Mouse (Mus musculus) ovary, adult 18-20 months (tissue): Measurements from ENCODE around the gene Reck.
A peak's percentile ranks its signal among the peaks of the same experiment; 100 is the strongest.

Source experiments
- DNase-seq: peaks from one replicate; pipeline ENCODE4 v3.0.0; 2022; ENCODE audit warnings: low spot score, mixed read lengths

The Reck gene

DNA sequence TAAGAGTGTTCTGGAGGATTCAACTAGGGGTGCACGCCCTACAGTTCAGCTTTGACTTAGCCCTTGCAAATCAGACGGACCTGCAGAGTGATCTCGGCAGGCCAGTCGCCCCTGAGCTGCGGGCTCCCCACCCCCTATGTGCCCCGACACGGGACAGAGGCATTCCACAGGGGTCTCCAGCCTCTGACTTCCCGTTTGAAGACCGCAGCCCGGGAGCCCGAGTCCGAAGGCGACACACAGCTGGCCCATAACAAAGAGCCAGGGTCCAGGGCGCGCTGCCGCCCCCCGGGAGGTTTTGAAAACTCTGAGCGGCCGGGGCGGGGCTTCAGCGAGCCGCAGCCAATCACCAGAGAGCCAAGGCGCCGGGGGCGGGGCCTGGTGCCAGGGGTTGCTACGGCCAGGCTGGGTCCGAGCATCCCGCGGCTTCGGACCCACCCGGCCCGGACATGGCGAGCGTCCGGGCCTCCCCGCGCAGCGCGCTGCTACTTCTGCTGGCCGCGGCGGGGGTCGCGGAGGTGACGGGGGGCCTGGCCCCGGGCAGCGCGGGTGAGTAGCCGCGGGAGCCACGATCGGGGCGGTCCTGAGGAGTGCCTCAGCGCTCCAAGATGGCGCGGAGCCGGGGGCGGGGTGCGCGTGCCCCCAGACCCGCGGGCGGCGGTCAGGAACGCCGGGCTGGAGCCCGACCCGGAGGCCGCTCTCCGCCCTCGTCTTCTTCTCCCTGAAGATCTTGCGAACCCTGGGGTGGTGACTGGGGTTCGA lies at the start of gene Reck:
Gene Reck (plus strand): TSS at position 371 of the 759 bp plus-strand sequence.
- peak; percentile 70 for DNase-seq

DNA sequence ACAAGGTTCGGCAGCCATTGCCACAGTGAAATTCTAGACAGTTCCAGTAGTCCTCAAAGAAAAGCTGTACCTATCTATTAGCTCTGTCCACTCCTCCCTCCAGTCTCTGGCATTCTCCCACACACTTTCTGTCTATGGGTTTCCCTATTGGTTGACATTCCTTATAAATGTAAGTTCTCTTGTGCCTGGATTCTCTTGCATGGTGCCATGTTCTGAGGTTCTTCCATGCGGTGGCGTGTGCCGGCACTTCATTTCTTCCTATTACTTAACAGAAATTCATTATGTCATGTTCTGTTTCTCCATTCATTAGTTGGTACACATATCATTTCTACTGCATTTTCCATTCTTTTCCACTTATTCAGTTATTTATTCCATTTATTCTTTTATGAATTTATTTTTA lies 46.5 kb upstream of the Reck start:
- DNase-seq, result no peak

DNA sequence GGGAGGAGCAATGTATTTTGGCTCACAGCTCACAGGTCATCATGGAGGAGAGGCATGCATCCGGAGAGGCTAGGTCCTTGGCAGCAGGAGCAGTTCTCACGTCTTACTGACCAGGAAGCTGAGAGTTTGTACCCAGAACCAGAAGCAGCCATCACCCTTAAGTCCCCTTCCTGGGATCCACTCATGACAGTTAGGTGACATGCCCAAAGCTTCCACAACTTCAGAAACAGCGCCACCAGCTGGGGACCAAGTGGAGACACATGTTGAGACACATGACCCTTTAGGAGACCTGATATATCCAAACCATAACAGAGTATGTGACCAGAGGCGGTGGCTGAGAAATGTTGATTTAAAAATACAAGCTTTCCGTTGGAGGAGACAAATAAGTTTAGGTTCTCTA lies 43.3 kb upstream of the Reck start:
- no peak for DNase-seq

DNA sequence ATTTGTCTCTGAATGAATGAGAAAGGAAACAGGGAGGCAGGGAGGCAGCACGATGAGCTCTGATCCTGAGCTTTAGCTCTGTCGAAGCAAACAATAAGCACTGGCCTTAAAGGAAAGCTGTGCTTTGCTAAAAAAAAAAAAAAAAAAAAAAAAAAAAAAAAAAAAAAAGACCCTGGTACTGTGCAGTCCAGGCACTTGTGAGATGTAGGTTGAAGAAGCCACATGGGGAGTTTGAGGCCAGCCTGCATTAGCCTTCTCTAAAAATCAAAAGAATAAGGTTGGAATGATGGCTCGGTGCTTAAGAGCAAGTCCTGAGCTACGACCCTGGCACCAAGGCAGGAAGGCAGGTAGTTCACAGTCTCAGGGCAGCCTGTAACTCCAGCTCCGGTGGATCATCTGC lies 41.6 kb upstream of the Reck start:
- DNase-seq, result no peak

DNA sequence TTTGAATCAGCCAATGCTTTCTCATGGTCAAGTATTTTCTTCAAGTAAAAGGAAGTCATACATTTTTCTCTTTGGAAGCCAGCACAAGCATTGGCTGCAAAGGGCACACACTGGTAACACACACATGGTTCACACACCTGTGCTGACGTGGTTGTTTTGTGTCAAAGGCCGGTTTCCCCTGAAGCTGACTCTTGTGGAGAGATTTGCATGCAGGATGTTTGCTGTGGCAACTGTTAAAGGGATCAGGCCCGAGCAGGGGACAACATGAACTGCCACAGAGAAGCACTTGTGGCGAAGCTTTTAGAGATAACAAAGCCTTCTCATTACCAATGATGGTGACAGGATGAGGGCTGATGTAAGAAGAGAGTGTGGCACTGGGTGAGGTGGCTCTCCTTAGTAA lies 40.6 kb upstream of the Reck start:
- DNase-seq, result no peak

DNA sequence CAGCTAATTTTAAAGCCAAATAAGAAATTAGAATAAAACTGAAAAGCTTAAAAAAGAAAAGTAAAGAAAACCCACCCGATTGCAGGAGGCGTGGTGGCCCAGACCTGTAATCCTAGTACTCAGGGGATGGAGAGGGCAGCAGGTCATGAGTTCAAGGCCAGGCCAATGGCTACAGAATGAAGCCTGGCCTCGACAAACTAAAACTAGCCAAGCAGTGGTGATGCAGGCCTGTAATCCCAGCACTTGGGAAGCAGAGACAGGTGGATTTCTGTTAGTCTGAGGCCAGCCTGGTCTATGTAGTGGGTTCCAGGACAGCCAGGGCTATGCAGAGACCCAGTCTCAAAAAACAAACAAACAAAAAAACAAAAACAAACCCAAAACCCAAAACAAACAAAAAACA lies 37.0 kb upstream of the Reck start:
- no peak for DNase-seq

DNA sequence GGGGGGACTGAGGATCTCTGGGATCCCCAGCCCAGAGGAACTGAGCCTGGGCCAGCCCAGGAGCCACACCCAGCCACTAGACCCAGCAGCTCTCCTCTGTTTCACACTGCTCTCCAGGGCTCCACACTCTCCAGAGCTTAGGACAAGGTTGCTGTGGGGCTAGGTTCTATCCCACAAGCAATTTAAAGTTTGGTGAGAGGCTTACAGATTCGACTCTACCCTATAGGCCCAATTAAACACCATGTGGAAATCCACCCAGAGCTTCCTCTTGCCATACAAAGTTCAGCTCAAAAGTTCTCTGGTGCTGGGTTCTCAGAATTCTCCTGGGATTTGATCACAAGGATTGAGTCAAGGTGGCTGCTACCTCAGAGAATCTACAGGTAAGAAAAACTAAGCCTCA lies 35.2 kb upstream of the Reck start, which contains the start of gene Olfr157:
Gene Olfr157 (minus strand): TSS at position 101 of the 400 bp plus-strand sequence.
- no peak for DNase-seq

DNA sequence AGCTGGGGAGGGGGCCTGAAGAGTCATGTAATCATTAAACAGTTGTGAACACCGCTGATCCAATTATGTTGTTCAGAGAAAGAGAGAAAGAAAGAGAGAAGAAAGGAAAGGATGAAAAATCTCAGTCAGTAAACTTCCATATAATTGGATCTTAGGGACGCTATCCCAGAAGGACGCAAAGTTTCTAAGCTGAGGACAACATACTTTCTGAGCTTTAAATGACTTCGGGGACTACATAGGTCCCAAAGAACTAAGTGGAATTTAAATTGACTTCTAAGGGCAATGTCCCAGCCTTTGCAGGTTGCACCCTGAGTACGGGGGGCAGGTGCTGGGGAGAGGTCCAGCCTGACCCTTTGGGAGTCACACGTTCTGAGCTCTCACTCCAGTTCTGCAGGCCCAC lies 24.1 kb upstream of the Reck start, which contains the start of gene Olfr155:
Gene Olfr155 (plus strand): TSS at position 301 of the 400 bp plus-strand sequence.
- no peak for DNase-seq

DNA sequence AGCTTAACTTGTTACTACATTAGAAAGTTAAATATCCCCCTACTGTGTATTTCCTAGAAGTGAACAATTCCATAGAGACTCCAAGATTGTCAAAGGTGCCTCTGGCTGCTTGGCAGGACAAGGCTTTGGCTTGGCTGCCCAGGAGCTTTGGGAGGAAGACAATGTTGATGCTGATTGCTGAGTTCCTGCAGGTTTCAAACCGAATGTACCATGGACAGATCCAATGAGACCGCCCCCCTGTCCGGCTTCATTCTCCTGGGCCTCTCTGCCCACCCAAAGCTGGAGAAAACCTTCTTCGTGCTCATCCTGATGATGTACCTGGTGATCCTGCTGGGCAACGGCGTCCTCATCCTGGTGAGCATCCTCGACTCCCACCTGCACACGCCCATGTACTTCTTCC lies 21.2 kb upstream of the Reck start:
- no peak for DNase-seq

DNA sequence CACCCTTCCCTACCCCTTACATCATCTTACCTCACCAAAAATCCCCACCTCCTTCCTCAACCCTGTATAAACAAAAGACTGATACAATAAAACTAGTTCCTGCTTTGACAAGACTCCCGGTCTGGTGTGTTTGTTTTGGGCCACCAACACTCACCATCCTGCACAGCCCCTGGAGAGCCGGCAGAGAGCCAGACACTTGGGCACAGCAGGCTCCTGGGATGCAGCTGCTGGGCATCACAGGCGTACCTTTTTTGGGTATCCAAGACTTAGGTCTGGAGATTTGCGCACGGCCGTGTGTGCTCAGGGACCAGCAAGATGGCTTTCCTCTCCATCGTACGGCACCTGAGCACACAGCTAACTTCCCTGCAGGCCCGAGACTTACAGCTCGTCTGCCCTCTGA lies 15.4 kb upstream of the Reck start:
- DNase-seq, result no peak

DNA sequence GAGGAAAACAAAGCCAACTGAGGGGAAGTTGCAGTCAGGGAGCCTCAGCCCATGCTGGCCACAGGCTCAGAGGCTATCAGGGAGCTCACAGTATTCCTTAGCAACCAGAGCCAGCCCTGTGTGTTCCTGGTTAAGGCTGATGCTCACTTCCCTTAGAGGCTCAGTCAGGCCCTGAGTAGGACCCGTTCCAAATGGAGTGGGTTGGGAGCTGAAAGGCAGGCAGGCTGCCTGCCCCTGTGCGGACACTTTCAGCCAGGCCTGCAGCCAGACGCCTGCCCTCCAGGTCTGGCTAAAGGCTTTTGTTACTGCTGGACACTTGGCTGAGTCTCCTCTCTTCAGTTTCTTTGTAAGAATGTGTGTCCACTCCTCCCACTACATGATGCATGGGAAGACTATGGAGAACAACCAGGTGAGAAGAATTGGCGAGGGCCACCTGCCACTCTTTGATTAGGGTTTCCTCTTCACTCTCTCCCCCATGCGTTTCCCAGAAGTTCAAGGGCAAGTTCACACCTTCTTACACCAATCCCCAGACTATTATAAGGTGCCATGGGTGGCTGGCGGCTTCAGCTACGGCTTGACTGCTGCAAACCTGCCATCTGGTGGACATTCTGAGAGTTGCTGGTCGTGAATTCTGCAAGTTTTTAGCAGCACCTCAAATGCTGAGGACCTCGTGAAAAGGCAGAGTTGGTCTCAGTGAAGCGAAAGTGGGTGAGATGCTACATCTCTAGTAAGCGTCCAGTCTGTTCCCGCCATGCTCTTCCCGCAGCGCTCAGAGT lies 14.4 kb upstream of the Reck start:
- DNase-seq, result peak; percentile 16

DNA sequence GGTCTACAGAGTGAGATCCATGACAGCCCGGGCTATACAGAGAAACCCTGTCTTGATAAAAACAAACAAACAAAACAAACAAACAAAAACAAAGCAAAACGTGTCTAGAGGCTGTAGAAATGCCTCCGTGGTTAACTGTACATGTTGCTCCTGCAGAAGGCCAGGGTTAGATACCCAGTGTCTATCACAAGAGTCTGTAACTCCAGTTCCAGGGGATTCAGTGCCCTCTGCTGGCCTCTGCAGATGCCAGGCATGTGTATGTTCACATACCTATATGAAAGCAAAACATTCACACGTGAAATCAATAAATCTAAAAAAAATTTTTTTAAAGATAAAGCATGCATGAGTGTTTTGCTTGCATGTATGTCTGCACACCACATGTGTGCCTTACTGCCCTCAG lies 12.0 kb upstream of the Reck start:
- DNase-seq, result no peak

DNA sequence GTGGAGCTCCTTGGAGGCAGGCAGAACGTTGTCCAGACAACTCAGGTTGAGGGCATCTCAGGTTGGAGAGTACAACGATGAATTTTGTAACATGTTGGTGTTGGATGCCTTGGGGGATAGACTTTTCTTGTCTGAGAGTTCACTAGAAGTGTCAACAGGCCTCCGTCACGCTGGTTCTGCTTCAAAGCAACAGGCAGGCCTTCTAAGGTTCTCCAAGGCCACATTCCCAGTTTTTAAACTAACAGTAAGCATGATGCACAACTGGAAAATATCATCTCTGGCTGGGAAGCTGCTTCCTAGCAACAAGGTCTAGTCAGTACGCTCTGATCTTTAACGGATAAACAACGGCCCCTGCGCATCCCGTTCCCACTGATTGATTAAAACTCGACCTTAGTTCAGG lies 5.5 kb upstream of the Reck start:
- peak; percentile 38 for DNase-seq

DNA sequence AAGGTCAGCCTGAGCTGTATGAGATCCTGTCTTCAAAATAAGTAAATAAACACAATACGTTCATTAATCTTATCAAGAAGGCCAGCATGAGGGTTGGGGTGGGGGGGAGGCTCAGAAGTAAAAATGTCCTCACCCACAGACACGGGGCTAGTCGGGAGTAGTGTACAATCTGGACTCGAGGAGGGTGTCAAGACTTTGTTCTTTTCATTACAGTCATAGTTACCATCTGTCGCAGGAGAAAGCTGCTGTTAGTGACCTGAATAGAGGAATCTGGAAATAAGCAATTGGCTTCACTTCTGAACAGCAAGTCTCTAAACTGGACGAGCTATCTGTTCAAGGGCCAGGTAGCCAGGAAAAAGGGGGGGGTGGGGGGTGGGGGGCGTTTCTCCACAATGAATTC lies 829 bp upstream of the Reck start:
- no peak for DNase-seq

DNA sequence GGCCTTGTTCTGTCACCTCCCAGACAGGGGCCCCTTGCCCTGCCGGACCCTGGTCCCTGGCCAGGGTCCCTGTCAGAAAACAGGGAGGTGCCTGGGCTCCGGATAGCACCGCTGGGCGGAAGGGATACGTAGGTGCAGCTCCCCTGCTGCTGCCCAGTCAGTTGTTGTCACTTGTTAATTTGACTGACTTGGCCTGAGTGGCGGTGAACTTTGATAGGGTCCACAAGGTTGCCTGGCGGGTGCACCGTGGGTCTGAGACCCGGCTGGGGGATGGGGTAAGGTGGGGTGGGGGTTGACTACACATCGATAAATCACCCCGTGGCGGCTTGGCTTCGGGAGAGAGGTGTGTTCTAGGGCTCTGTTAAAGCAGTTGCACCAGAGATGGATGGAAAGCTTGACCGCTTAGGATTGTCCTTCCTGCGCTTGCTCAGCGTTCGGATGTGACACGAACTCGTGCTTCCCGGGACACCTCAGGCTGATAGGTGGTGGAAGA lies 635 bp downstream of the Reck start:
- no peak for DNase-seq

DNA sequence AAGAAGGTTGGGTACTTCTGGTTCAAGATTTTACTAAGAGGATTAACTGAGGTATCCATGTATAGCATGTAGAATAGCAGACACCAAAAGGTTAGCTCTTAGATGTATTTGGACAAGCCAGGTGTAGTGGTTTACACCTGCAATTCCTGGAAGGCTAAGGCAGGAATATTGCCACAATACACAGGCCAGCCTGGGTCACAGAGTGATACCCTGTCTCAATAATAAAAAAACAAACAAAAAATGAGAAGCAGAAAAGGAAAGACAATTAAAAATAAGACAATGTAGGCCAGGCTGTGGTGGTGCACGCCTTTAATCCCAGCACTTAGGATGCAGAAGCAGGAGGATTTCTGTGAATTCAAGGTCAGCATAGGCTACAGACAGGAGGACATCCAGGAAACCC lies 1.9 kb downstream of the Reck start:
- DNase-seq, result no peak

DNA sequence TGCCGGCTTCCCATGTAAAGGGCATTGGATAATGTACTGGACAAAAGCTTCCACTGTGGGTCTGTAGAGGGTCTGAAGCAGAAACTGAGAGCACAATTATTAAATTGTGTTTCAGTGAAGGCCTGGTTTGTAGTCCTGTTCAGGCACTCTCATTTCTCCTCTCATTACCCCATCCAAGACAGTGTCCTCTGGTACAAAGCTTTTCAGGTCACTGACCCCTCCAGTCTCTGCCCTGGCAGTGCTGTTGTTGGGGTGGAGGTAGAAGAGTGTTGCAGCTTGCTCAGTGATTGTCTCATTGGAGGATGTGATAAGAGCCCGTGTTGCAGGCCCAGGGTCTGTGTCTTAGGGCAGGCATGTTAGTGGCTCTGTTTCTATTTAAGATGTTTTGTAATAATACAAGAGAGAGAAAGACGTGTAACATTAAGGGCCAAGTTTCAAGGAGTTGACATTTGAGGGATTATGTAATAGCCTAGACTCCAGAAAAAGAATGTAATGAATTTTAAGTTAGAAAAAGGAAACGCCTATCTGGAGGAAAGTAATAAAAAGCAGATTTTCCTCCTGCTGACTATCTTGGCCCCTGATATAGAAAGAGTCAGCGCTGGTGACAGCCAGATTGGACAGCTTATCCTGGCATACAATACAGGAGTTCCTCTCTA lies 2.9 kb downstream of the Reck start:
- no peak for DNase-seq

DNA sequence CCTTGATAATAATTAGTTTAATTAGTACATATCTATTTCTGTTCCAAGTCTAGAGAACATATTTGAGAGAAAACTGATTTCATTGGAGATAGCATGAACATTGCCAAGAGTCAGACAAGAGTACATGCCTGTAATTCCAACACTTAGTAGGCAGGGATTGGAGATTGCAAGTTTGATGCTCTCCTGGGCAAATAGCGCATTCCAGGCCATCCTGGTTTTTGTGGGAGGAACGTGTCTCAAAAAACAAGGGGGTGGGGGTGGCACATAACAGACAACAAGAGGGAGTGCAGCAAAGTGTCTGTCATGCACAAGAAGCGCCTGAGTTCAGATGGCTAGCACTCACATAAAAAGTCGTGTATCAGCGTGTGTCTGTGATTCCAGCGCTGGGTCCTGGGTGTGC lies 4.2 kb downstream of the Reck start:
- DNase-seq, result no peak

DNA sequence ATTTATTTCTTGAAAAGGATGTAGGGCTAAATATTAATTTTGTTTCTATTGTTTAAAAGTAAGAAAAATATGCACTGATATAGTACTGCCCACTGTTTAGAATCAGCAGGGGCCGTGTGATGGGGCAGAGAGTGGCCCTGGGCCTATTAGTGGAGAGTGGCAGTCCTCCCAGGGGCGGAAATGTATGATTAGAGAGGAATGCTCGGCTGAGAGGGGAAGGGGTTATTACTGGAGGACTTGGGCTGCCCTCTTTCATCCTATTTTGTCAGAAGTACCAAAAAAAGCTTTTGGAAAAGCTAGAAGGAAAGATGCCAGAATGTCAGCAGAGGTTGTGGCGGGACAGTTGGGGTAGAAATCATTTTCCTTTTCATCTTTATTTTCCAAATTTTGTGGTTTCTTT lies 8.9 kb downstream of the Reck start:
- no peak for DNase-seq

DNA sequence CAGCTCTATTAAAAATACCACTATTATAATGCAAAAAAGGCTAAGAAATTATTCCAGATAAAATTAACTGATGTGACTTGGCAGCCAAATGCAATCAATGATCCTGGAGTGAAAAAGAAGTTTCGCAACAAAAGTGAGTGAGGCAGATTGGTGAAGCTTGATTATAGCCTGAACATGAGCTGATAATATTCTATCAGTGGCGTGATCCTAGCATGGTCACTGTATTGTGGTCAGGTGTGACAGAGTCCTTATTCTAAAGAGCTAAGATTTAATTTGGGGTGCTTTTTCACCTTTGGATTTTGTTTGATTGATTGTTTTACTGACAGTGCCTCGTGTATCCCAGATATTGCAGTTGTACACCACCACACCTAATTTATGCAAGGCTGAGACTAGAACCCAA lies 15.9 kb downstream of the Reck start:
- DNase-seq, result no peak

DNA sequence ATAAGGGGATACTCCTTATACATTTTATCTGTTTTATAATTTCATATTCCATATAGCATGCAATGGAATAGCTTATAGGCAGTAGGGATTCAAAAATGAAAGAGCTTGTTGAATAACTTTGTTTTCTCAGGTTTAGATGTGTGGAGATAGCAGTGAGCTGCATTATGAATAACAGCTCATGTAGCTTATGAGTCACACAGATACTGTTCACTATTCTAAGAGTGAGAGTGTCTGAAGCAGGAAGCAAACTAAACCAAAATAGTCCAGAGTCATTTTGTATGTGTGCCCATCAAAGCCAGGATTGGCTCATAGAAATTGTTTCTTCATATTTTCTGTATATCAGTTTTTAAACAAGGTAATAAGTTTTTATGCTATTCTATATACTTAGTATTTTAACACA lies 21.9 kb downstream of the Reck start:
- DNase-seq, result no peak

DNA sequence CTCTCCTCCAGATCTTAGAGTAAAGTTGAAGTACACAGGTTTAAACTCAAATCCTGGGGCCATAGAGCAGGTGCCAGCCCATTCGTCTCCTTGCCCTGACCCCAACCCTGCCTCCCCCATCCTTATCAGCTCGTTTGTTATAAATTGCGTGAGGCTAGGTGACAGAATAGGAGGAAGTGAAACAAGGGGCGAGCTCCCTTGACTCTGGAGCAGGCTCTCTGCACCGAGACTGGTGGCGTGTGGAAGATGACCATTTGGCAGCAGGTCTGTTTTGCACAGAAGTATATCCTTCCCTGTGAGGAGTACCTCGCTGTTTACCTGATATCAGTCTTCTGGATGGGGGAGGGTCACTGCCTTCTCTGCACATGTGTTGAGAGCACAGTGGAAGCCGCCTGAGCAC lies 23.9 kb downstream of the Reck start:
- DNase-seq, result no peak

DNA sequence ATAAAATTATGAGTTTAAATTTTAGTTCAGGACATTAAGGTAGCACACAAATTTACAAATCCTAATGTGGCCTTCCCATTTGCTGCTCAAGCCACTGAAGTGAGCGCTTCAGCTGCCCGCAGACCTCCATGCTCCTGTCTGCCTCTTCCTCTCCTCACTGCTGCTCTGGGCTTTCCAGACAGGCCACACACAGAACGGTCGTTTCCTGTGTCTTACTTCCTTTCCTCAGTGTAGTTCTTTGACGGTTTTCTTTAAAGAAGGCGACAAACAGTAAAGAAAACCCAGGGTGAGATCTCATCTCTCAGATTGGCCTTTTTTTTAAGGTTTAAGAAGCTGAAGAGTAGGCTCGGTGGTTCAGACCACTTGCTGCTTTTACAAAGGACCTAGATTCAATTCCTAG lies 28.4 kb downstream of the Reck start:
- no peak for DNase-seq
